Mouse (Mus musculus) kidney, embryonic 14.5 days (tissue): ENCODE measurements around the gene Fth1. TPM values are rescaled to one million over a fixed set of nuclear protein-coding genes. Genes with fewer than 3 reads are reported as not detected.
"Not testable (repeated sequence)": the region's sequence is repeated elsewhere in the genome, so short reads cannot be mapped to it uniquely, and the experiment has no call there.

Source experiments
- ATAC-seq: fragments of 200-750 bp; cut with Nextera tagmentation; 2 replicates; pipeline ENCODE4 v1.8.0; 2017; ENCODE audit warnings: moderate number of reproducible peaks, mild to moderate bottlenecking, moderate TSS enrichment, moderate library complexity; ENCODE audit not compliant: low FRiP score, low TSS enrichment
- H3K27ac ChIP-seq: fragments of 300-500 bp; sonication (generic); 2 replicates; pipeline ENCODE4 v1.5.1; 2014; ENCODE audit warnings: low read depth, mild to moderate bottlenecking, low read length, moderate library complexity, mixed read lengths
- H3K27me3 ChIP-seq: fragments of 300-500 bp; sonication (generic); 2 replicates; pipeline ENCODE4 v1.6.1; 2014; ENCODE audit warnings: mild to moderate bottlenecking, low read length; ENCODE audit not compliant: control insufficient read depth, insufficient read depth
- H3K36me3 ChIP-seq: fragments of 300-500 bp; sonication (generic); 2 replicates; pipeline ENCODE4 v1.6.1; 2014; ENCODE audit warnings: low read length, mixed read lengths; ENCODE audit not compliant: control insufficient read depth, insufficient read depth
- H3K4me1 ChIP-seq: fragments of 300-500 bp; sonication (generic); 2 replicates; pipeline ENCODE4 v1.6.1; 2014; ENCODE audit warnings: low read length, mixed read lengths; ENCODE audit not compliant: control insufficient read depth, insufficient read depth
- H3K4me2 ChIP-seq: fragments of 300-500 bp; sonication (generic); replicated peaks from 2 replicates; pipeline ENCODE4 v1.6.1; 2014; ENCODE audit warnings: low read depth, mild to moderate bottlenecking, low read length
- H3K4me3 ChIP-seq: fragments of 300-500 bp; sonication (generic); 2 replicates; pipeline ENCODE4 v1.5.1; 2014; ENCODE audit warnings: mild to moderate bottlenecking, low read length
- H3K9ac ChIP-seq: fragments of 300-500 bp; sonication (generic); 2 replicates; pipeline ENCODE4 v1.6.1; 2014; ENCODE audit warnings: low read depth, mild to moderate bottlenecking, low read length, moderate library complexity
- H3K9me3 ChIP-seq: fragments of 300-500 bp; sonication (generic); 2 replicates; pipeline ENCODE4 v1.6.1; 2016; ENCODE audit warnings: low read length; ENCODE audit not compliant: control insufficient read depth
- WGBS: fragments of 180-500 bp; shearing (Covaris S2); extraction: QIAGEN DNeasy Blood & Tissue Kit; methylation state at CpG from one replicate; pipeline ENCODE4 v1.1.7; 2014; 5-methylcytosine and 5-hydroxymethylcytosine counted together
- polyA plus RNA-seq: library from polyadenylated mRNA; unstranded; fragments of >200 nt; fragmentation: Nextera tagmentation; extraction: Ambion mirVana; gene quantifications from 2 replicates; pipeline ENCODE4 v1.2.1, GENCODE M21; 2014

The Fth1 gene
- polyA plus RNA-seq, 1 experiment from 2014 or later: 1,461 TPM

DNA sequence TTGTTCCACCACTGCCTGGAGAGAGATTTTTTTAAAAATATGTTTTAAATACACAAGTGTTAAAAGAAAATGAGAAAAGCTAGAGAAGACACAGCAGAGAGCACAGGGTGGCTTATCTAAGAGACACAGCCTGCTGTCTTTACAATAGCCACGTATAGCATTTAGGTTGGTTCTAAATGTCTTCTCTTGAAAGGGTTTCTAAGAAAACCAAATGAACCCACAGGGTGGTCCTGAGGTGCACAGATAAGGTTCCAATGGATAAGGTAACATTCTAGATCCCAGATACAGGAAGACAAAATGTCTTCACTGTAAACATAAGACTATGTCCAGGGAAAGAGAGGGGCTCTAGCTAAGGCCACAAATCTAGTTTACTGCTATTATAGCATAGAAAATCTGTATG, 25.0 kb upstream of the Fth1 start:
- WGBS: 88% methylated on average over 1 of the region's 1 CpGs
- peaks cover 11% of the 10 kb centered on the region for H3K4me1 ChIP-seq
- H3K27ac ChIP-seq: peak overlapping the region; percentile 70; the same call in 1 of the 2 replicates
- ATAC-seq: no peak
- H3K4me3 ChIP-seq: no peak overlapping the region
- no peaks in the 10 kb centered on the region for H3K9me3 ChIP-seq
- H3K9ac ChIP-seq: no peak overlapping the region
- H3K36me3 ChIP-seq: no peaks in the 10 kb centered on the region
- H3K27me3 ChIP-seq: no peaks in the 10 kb centered on the region
- H3K4me2 ChIP-seq: no peak overlapping the region

DNA sequence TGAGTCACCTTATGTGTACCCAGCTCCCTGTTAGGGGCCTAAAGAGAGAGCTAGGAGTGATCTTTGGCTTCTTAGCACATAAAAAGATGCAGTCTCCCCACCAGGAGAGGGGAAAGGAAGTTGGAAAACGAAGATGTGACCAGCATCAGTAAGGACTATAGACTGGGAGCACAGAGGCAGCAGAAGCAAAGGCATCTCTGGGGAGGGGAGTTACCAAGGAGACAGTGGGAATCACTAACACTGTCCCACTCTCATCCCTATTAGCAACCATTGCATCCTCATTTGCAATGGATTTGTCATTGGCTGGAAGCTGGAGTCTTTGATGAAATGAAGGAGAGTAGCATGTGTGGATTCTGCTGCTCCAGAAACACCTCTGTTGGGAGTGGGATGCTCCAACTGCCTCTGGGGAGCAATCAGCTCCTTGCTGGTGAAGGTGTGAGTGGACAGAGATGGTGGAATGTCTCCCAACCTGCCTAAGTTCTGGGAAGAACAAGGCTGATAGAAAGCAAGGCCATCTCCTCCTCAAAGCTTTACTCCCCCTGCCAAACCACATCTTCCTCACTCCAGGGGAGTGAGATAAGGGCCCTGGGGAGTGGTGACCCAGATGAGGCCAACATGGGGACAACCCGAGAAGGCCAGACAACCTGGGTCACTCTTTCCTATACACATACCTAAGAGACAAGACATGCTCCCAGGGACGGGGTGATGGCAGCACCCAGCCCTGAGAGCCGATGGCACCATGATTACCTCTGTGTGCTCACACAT, 23.6 kb upstream of the Fth1 start:
- WGBS: 85% methylated on average over 4 of the region's 4 CpGs
- Histone ChIP-seq H3K9me3 (no peaks in the 10 kb centered on the region), H3K4me2 (no peak overlapping the region), H3K36me3 (no peaks in the 10 kb centered on the region), H3K4me3 (no peak overlapping the region), H3K4me1 (peaks cover 11% of the 10 kb centered on the region), H3K9ac (no peak overlapping the region), H3K27ac (no peak overlapping the region), H3K27me3 (no peaks in the 10 kb centered on the region)
- no peak for ATAC-seq

DNA sequence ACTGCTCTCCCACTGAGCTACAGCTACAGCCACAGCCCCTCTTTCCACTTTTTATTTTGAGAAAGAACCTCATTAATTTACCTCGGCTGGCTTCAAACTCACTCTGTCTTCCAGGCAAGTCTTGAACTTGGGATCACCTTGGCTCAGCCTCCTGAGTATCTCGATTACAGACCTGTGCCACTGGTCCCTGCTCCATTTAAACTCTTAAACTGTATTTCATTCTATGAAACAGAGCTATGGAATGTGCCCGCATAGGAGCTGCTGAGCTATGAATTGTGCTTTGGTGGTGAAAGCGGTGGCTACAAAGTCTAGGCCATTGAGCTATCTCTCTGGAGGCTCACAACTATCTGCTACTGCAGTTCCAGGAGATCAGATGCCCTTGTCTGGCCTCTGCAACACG, 22.4 kb upstream of the Fth1 start:
- no peak for ATAC-seq
- Histone ChIP-seq H3K4me2 (no peak overlapping the region), H3K9ac (no peak overlapping the region), H3K27me3 (no peaks in the 10 kb centered on the region), H3K9me3 (no peaks in the 10 kb centered on the region), H3K36me3 (no peaks in the 10 kb centered on the region), H3K27ac (no peak overlapping the region), H3K4me1 (peaks cover 11% of the 10 kb centered on the region), H3K4me3 (no peak overlapping the region)
- 85% methylated on average over 5 of the region's 5 CpGs for WGBS

DNA sequence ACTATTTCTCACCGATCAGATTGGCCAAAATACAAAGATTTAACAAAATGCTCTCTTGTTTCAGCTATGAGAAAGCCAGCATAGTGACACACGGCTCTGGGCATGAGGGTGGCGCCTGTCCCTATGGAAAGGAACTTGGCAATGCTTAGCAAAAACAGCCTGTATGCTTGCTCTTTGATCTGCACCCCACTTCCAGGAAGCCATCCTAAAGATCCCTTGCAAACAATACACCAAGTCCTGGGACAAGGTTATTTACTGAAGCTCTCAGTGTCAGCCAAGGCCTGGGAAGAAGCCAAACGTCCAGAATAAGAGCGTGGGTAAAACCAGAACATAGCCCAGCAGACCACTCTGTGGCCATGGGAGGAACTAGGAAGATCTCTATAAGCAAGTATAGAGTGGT, 19.6 kb upstream of the Fth1 start:
- Histone ChIP-seq H3K9me3 (no peaks in the 10 kb centered on the region), H3K36me3 (no peaks in the 10 kb centered on the region), H3K4me2 (no peak overlapping the region), H3K27ac (no peak overlapping the region), H3K4me1 (no peaks in the 10 kb centered on the region), H3K9ac (no peak overlapping the region), H3K4me3 (no peak overlapping the region), H3K27me3 (no peaks in the 10 kb centered on the region)
- ATAC-seq: no peak
- WGBS: 83% methylated on average over 5 of the region's 5 CpGs

DNA sequence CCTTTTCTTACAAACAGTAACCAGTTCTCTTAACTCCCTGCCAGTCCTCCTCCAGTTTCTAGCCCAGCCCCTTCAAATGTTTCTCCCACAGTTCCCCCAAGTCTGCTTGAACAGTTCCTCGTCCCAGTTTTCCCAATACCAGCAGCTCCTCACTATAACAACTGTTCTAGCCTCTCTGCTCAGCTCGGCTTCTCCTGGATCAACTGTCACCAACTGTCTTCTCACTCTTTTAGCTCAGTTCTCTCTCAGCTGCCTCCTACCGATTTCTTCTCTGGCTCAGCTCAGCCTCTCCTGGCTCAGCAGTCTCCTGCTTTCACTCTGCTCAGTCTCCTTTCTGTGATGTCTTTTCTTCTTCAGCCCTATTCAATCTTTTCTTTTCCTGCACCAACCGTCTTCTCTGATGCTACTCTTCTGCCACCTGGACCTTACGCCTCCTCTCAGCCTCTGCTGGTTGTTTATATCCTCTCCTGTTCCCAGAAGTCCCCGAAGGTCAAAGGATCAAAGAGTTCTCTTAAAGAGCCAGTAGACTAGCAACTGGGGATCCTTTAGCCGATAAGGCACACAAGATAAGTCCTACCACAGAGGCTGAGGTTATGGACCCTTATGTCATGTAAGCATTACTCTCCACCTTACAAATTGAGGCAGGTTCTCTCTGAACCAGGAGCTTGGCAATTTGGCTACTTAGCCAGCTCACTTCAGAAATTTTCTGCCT, 16.0 kb upstream of the Fth1 start:
- Histone ChIP-seq H3K9ac (no peak overlapping the region), H3K27me3 (no peaks in the 10 kb centered on the region), H3K4me1 (no peaks in the 10 kb centered on the region), H3K27ac (no peak overlapping the region), H3K36me3 (no peaks in the 10 kb centered on the region), H3K9me3 (no peaks in the 10 kb centered on the region), H3K4me3 (no peak overlapping the region), H3K4me2 (no peak overlapping the region)
- WGBS: 14% methylated on average over 7 of the region's 7 CpGs
- ATAC-seq: no peak

- 60% methylated on average over 2 of the region's 2 CpGs for WGBS
- Histone ChIP-seq H3K4me1 (no peaks in the 10 kb centered on the region), H3K4me3 (no peak overlapping the region), H3K4me2 (no peak overlapping the region), H3K27ac (no peak overlapping the region), H3K27me3 (no peaks in the 10 kb centered on the region), H3K9me3 (no peaks in the 10 kb centered on the region), H3K36me3 (no peaks in the 10 kb centered on the region), H3K9ac (no peak overlapping the region)
- no peak for ATAC-seq
Observed at GRCm38 (mm10) chr19:9966096-9966867, 14.1 kb upstream of the Fth1 start.

DNA sequence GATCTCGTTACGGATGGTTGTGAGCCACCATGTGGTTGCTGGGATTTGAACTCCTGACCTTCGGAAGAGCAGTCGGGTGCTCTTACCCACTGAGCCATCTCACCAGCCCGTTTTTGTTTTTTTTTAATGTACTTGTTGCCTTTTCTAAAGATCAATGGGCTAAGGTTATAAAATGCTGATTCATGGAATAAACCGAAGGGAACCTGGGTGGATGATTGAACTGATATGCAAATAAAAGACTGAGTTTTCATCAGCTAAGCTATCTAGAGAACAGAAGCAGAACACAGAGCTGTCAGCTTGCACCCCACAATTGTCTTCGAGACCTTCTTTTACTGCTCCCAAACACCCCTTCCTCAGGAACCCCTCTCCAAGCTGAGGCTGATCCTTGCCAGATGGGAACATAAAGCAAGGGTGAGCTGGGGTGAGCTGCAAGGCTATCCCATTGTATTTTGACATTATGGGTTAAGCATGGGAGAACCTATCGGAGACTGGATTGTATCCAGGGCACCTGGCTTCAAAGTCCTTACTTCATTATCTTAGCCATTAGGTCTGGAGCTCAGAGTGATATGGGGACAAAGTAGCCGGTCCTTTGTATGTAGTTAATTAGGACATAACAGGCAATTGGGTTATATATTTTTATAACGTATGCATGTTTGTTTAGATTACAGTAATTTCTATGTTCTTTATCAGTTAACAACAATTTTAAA, 12.2 kb upstream of the Fth1 start:
- no peak for ATAC-seq
- no peak overlapping the region for H3K9ac ChIP-seq
- H3K27me3 ChIP-seq: no peaks in the 10 kb centered on the region
- H3K36me3 ChIP-seq: no peaks in the 10 kb centered on the region
- 76% methylated on average over 8 of the region's 10 CpGs for WGBS
- H3K4me1 ChIP-seq: no peaks in the 10 kb centered on the region
- no peaks in the 10 kb centered on the region for H3K9me3 ChIP-seq
- H3K4me2 ChIP-seq: no peak overlapping the region
- H3K4me3 ChIP-seq: no peak overlapping the region
- H3K27ac ChIP-seq: no peak overlapping the region

DNA sequence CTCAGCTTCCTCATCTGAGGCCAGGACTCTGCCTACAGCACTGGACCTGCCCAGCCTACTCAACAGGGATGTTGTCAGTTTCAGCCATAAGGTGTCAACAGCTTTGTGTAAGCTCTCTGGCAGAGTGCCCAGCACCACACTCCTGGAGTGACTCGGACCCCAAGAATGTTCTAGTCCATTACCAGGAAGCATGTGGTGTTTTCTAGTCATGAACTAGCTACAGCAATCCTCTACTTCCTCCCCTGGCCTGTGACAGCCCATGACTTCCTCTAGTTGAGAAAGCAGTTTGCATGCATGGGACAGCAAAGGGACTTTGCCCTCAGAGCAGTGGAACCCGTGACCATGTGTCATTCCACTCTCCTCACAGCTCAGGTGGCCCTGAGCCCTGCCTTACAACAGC, 5.5 kb upstream of the Fth1 start:
- H3K4me2 ChIP-seq, H3K4me3 ChIP-seq, H3K36me3 ChIP-seq, ATAC-seq, H3K27ac ChIP-seq, H3K9me3 ChIP-seq, H3K9ac ChIP-seq, H3K4me1 ChIP-seq, H3K27me3 ChIP-seq: not testable (repeated sequence)
- WGBS: 55% methylated on average over 2 of the region's 2 CpGs
